Mouse (Mus musculus) kidney, adult 2 months (tissue): ENCODE results near the gene Tctn3. TPM values are rescaled to one million over a fixed set of nuclear protein-coding genes. Genes with fewer than 3 reads are reported as not detected.
A peak's percentile ranks its signal among the peaks of the same experiment; 100 is the strongest.

Experiments used
- DNase-seq: peaks from one replicate; pipeline ENCODE4 v3.0.0; 2021
- H3K27ac ChIP-seq: fragments of 200-500 bp; 2 replicates; pipeline ENCODE4 v1.5.1; 2012; ENCODE audit warnings: low read depth, low read length, control low read depth, inconsistent platforms; ENCODE audit not compliant: insufficient read depth
- H3K27me3 ChIP-seq: fragments of 200-500 bp; replicated peaks from 2 replicates; pipeline ENCODE4 v1.6.1; 2012; ENCODE audit warnings: mild to moderate bottlenecking, moderate library complexity, low read length, inconsistent platforms; ENCODE audit not compliant: control insufficient read depth, insufficient read depth
- H3K36me3 ChIP-seq: fragments of 200-500 bp; 2 replicates; pipeline ENCODE4 v1.6.1; 2012; ENCODE audit warnings: mild to moderate bottlenecking, moderate library complexity, low read length, inconsistent platforms; ENCODE audit not compliant: control insufficient read depth, insufficient read depth
- H3K4me1 ChIP-seq: fragments of 200-500 bp; 2 replicates; pipeline ENCODE4 v1.6.1; 2011; ENCODE audit warnings: low read length; ENCODE audit not compliant: control insufficient read depth, insufficient read depth
- H3K4me3 ChIP-seq: fragments of 200-500 bp; 2 replicates; pipeline ENCODE4 v1.5.1; 2011; ENCODE audit warnings: mild to moderate bottlenecking, low read depth, low read length, control low read depth; ENCODE audit not compliant: insufficient read depth
- CTCF ChIP-seq: fragments of 200-500 bp; conservative IDR thresholded peaks from 2 replicates; pipeline ENCODE4 v1.5.1; 2011; ENCODE audit warnings: low read depth, mild to moderate bottlenecking, control low read depth, low read length, moderate library complexity, mixed read lengths; ENCODE audit not compliant: insufficient read depth, insufficient read length
- POLR2A ChIP-seq: fragments of 200-500 bp; IDR thresholded peaks from one replicate; pipeline ENCODE4 v1.6.1; 2011; ENCODE audit warnings: low read depth, low read length, control low read depth
- WGBS: fragments of 180-500 bp; shearing (Covaris S2); methylation state at CpG from one replicate; pipeline ENCODE4 v1.1.7; 2018; 5-methylcytosine and 5-hydroxymethylcytosine counted together
- polyA plus RNA-seq: library from polyadenylated mRNA; depleted of rRNA; stranded (reverse); fragments of >200 nt; gene quantifications from 2 replicates; pipeline ENCODE4 v1.2.3, GENCODE M21; 2012

Gene Tctn3
- polyA plus RNA-seq, 1 experiment, result 8.6 TPM

- H3K4me1 ChIP-seq, result no peaks in the 10 kb centered on the region
- H3K27ac ChIP-seq, result no peak overlapping the region
Measured at GRCm38 (mm10) chr19:40589530-40589880, 22.5 kb downstream of the Tctn3 start.

GRCm38 (mm10) chr19:40588847-40589529 is 23.0 kb downstream of the Tctn3 start:
- Histone ChIP-seq H3K27me3 (no peaks in the 10 kb centered on the region), H3K4me3 (peak overlapping the region; percentile 87), H3K4me1 (no peaks in the 10 kb centered on the region), H3K36me3 (no peaks in the 10 kb centered on the region), H3K27ac (no peak overlapping the region)
- peak; percentile 89 for DNase-seq
- TF ChIP-seq POLR2A (no peak), CTCF (peak; percentile 68)
- under 1% methylated on average over 18 of the region's 18 CpGs for WGBS

More at GRCm38 (mm10) chr19:40589530-40589880, 22.5 kb downstream of the Tctn3 start:
- no peaks in the 10 kb centered on the region for H3K27me3 ChIP-seq
- WGBS, result under 1% methylated on average over 10 of the region's 10 CpGs
- TF ChIP-seq CTCF, result no peak
- TF ChIP-seq POLR2A, result no peak
- no peak for DNase-seq
- H3K36me3 ChIP-seq, result no peaks in the 10 kb centered on the region
- peak overlapping the region; percentile 38 for H3K4me3 ChIP-seq

- peak; percentile 88 for DNase-seq
- H3K27ac ChIP-seq, result no peak within 1 kb of the TSS
- under 1% methylated on average over 34 of the region's 34 CpGs for WGBS
- peak within 1 kb of the TSS; percentile 87 for H3K4me3 ChIP-seq
- no peaks in the 10 kb centered on the region for H3K36me3 ChIP-seq
- H3K4me1 ChIP-seq, result no peaks in the 10 kb centered on the region
- no peaks in the 10 kb centered on the region for H3K27me3 ChIP-seq
- TF ChIP-seq CTCF, result no peak
- TF ChIP-seq POLR2A, result no peak
Measured at GRCm38 (mm10) chr19:40588293-40588654, 23.8 kb downstream of the Tctn3 start, which contains the start of gene Aldh18a1. Aldh18a1 (minus strand) TSS chr19:40588463.

GRCm38 (mm10) chr19:40587491-40588292 is 24.3 kb downstream of the Tctn3 start:
- TF ChIP-seq CTCF, result no peak
- TF ChIP-seq POLR2A, result no peak
- no peak for DNase-seq
- 7% methylated on average over 30 of the region's 30 CpGs for WGBS
- Histone ChIP-seq H3K36me3 (no peaks in the 10 kb centered on the region), H3K4me3 (peak overlapping the region; percentile 87), H3K27me3 (no peaks in the 10 kb centered on the region), H3K4me1 (no peaks in the 10 kb centered on the region), H3K27ac (no peak overlapping the region)

GRCm38 (mm10) chr19:40586908-40587307 is 25.1 kb downstream of the Tctn3 start:
- TF ChIP-seq POLR2A (no peak), CTCF (no peak)
- 78% methylated on average over 7 of the region's 7 CpGs for WGBS
- Histone ChIP-seq H3K4me1 (no peaks in the 10 kb centered on the region), H3K4me3 (no peak overlapping the region), H3K27ac (no peak overlapping the region), H3K27me3 (no peaks in the 10 kb centered on the region), H3K36me3 (no peaks in the 10 kb centered on the region)
- no peak for DNase-seq

- H3K36me3 ChIP-seq, result no peaks in the 10 kb centered on the region
- no peak overlapping the region for H3K4me3 ChIP-seq
- DNase-seq, result no peak
- no peaks in the 10 kb centered on the region for H3K4me1 ChIP-seq
- H3K27me3 ChIP-seq, result no peaks in the 10 kb centered on the region
- H3K27ac ChIP-seq, result no peak overlapping the region
- TF ChIP-seq CTCF (no peak), POLR2A (no peak)
- 67% methylated on average over 5 of the region's 5 CpGs for WGBS
Measured at GRCm38 (mm10) chr19:40581662-40582061, 30.4 kb downstream of the Tctn3 start.

- Histone ChIP-seq H3K4me1 (no peaks in the 10 kb centered on the region), H3K27me3 (no peaks in the 10 kb centered on the region), H3K4me3 (no peak overlapping the region), H3K27ac (no peak overlapping the region), H3K36me3 (no peaks in the 10 kb centered on the region)
- no peak for DNase-seq
- no peak for TF ChIP-seq CTCF
- TF ChIP-seq POLR2A, result no peak
- 97% methylated on average over 2 of the region's 2 CpGs for WGBS
Measured at GRCm38 (mm10) chr19:40580902-40581301, 31.1 kb downstream of the Tctn3 start.
